Mouse (Mus musculus): Measurements from ENCODE around the gene Mta1. TPM values are rescaled to one million over a fixed set of nuclear protein-coding genes. Genes with fewer than 3 reads are reported as not detected.

Mta1 gene
- polyA plus RNA-seq, 1 experiment from 2014 or later = 3.4 TPM

- H3K4me3 ChIP-seq (ENCODE audit: low read depth, low read length) = no peak overlapping the region
- no peak for ATAC-seq (ENCODE audit: low read depth)
- 77% methylated on average over 4 of the region's 4 CpGs for WGBS (ENCODE audit: insufficient replicate concordance)
- H3K9me3 ChIP-seq (replicated peaks; ENCODE audit: control insufficient read depth, low read length) = no peaks in the 10 kb centered on the region
- no peak overlapping the region for H3K9ac ChIP-seq (ENCODE audit: low read depth, low read length)
- peaks cover 2% of the 10 kb centered on the region; the same call in 1 of the 2 replicates for H3K27me3 ChIP-seq (ENCODE audit: control insufficient read depth, insufficient read depth, low read depth, low read length)
- no peak overlapping the region for H3K27ac ChIP-seq (ENCODE audit: low read length)
- peaks cover 30% of the 10 kb centered on the region for H3K36me3 ChIP-seq (ENCODE audit: control insufficient read depth, insufficient read depth)
- H3K4me1 ChIP-seq (ENCODE audit: control insufficient read depth, low read depth, low read length) = peaks cover 3% of the 10 kb centered on the region
- H3K4me2 ChIP-seq (ENCODE audit: low read depth, low read length) = no peak overlapping the region
Observed at GRCm38 (mm10) chr12:113134502-113134901, 36.4 kb downstream of the Mta1 start.

DNA sequence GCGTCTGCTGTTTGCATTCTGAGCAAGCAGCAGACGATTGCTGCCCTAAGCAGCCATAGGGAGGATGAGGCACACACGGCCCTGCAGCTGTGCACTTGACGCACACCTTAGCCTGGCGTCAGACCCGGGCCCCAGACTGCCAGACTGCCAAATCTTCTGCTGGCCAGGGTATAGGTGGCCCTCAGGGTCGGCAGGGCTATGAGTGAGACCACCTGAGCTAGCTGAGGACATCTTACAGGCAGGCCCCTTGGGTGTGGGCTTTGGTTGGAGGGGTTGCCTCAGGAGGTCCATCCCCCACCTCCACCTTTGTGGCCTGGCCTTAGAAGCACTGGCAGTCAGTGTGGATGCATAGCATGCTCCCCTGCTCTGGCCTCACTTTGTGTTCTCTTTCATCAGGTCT is 37.3 kb downstream of the Mta1 start:
- Histone ChIP-seq H3K9ac (ENCODE audit: low read depth, low read length) (no peak overlapping the region), H3K27ac (ENCODE audit: low read length) (no peak overlapping the region), H3K4me3 (ENCODE audit: low read depth, low read length) (no peak overlapping the region), H3K36me3 (ENCODE audit: control insufficient read depth, insufficient read depth) (peaks cover 27% of the 10 kb centered on the region), H3K9me3 (replicated peaks; ENCODE audit: control insufficient read depth, low read length) (no peaks in the 10 kb centered on the region), H3K4me2 (ENCODE audit: low read depth, low read length) (no peak overlapping the region), H3K4me1 (ENCODE audit: control insufficient read depth, low read depth, low read length) (peaks cover 12% of the 10 kb centered on the region), H3K27me3 (ENCODE audit: control insufficient read depth, insufficient read depth, low read depth, low read length) (peaks cover 5% of the 10 kb centered on the region; the same call in 1 of the 2 replicates)
- WGBS (ENCODE audit: insufficient replicate concordance) = 73% methylated on average over 7 of the region's 7 CpGs
- no peak for ATAC-seq (ENCODE audit: low read depth)

- Histone ChIP-seq H3K36me3 (ENCODE audit: control insufficient read depth, insufficient read depth) (peaks cover 23% of the 10 kb centered on the region), H3K27me3 (ENCODE audit: control insufficient read depth, insufficient read depth, low read depth, low read length) (peaks cover 16% of the 10 kb centered on the region), H3K27ac (ENCODE audit: low read length) (no peak overlapping the region), H3K4me2 (ENCODE audit: low read depth, low read length) (no peak overlapping the region), H3K4me3 (ENCODE audit: low read depth, low read length) (no peak overlapping the region), H3K9ac (ENCODE audit: low read depth, low read length) (no peak overlapping the region), H3K9me3 (replicated peaks; ENCODE audit: control insufficient read depth, low read length) (no peaks in the 10 kb centered on the region), H3K4me1 (ENCODE audit: control insufficient read depth, low read depth, low read length) (peaks cover 22% of the 10 kb centered on the region)
- no peak for ATAC-seq (ENCODE audit: low read depth)
- 78% methylated on average over 17 of the region's 17 CpGs for WGBS (ENCODE audit: insufficient replicate concordance)
Observed at GRCm38 (mm10) chr12:113136492-113137020, 38.5 kb downstream of the Mta1 start.

- Histone ChIP-seq H3K36me3 (ENCODE audit: control insufficient read depth, insufficient read depth) (peaks cover 14% of the 10 kb centered on the region), H3K9ac (ENCODE audit: low read depth, low read length) (no peak overlapping the region), H3K27me3 (ENCODE audit: control insufficient read depth, insufficient read depth, low read depth, low read length) (peaks cover 26% of the 10 kb centered on the region), H3K27ac (ENCODE audit: low read length) (no peak overlapping the region), H3K4me1 (ENCODE audit: control insufficient read depth, low read depth, low read length) (peaks cover 23% of the 10 kb centered on the region), H3K4me2 (ENCODE audit: low read depth, low read length) (no peak overlapping the region), H3K9me3 (replicated peaks; ENCODE audit: control insufficient read depth, low read length) (no peaks in the 10 kb centered on the region), H3K4me3 (ENCODE audit: low read depth, low read length) (no peak overlapping the region)
- no peak for ATAC-seq (ENCODE audit: low read depth)
- WGBS (ENCODE audit: insufficient replicate concordance) = 74% methylated on average over 18 of the region's 18 CpGs
Observed at GRCm38 (mm10) chr12:113137260-113138213, 39.5 kb downstream of the Mta1 start.

- Histone ChIP-seq H3K4me3 (ENCODE audit: low read depth, low read length) (no peak overlapping the region), H3K36me3 (ENCODE audit: control insufficient read depth, insufficient read depth) (peaks cover 13% of the 10 kb centered on the region), H3K4me1 (ENCODE audit: control insufficient read depth, low read depth, low read length) (peaks cover 29% of the 10 kb centered on the region), H3K9me3 (replicated peaks; ENCODE audit: control insufficient read depth, low read length) (no peaks in the 10 kb centered on the region), H3K9ac (ENCODE audit: low read depth, low read length) (no peak overlapping the region), H3K27me3 (ENCODE audit: control insufficient read depth, insufficient read depth, low read depth, low read length) (peaks cover 33% of the 10 kb centered on the region), H3K27ac (ENCODE audit: low read length) (no peak overlapping the region), H3K4me2 (ENCODE audit: low read depth, low read length) (no peak overlapping the region)
- no peak for ATAC-seq (ENCODE audit: low read depth)
- WGBS (ENCODE audit: insufficient replicate concordance) = 68% methylated on average over 6 of the region's 6 CpGs
Observed at GRCm38 (mm10) chr12:113138291-113138690, 40.2 kb downstream of the Mta1 start.

DNA sequence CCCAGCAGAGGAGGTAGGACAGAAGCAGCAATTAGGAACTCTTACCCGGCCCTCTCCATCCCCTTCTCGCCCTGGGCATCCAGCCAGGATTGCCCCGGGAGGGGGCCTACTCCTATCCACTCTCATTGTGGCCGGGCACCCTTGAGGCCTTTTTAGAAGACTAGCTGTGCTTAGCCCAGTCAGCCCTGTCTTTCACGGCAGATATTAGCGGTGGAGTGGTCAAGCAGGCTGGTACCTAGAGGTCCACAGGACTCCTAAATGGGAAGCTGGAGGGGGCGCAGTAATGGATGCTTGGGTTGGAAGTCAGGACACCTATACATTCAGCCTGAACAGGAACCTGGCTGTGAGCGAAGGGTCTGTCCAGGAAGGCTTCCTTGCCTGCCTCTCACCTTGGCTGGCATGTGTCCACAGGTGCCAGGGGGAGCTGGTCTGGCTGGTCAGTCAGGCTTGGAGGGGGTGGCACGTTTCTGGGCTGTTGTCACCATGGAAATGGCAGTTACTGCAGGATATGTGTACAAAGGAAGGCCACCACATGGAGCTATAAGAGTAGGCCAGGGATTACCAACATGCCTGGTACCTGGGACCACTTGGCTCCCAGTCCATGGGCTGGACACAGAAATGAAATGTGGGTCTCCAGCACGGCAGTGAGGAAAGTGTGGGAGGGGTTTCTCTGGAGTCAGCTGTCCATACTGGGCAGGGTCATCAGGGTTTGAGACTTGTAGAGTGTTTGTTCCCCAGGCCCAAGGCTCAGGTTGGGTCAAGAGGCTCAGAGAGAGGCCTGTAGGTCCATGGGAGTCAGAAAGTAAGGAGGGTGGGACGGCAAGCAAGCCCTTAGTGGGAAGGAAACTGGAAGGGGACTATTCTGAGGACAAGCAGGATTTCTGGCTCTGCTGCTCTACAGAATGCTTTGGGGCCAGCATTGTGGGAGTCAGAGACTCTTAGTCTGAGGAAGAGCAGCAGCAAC is 41.1 kb downstream of the Mta1 start:
- H3K4me2 ChIP-seq (ENCODE audit: low read depth, low read length) = peak overlapping the region; percentile 96
- no peaks in the 10 kb centered on the region for H3K9me3 ChIP-seq (replicated peaks; ENCODE audit: control insufficient read depth, low read length)
- peak overlapping the region; percentile 73 for H3K4me3 ChIP-seq (ENCODE audit: low read depth, low read length)
- H3K27ac ChIP-seq (ENCODE audit: low read length) = no peak overlapping the region
- peaks cover 29% of the 10 kb centered on the region for H3K4me1 ChIP-seq (ENCODE audit: control insufficient read depth, low read depth, low read length)
- peaks cover 5% of the 10 kb centered on the region for H3K36me3 ChIP-seq (ENCODE audit: control insufficient read depth, insufficient read depth)
- 59% methylated on average over 11 of the region's 11 CpGs for WGBS (ENCODE audit: insufficient replicate concordance)
- no peak for ATAC-seq (ENCODE audit: low read depth)
- peak overlapping the region; percentile 68; the same call in 1 of the 2 replicates for H3K9ac ChIP-seq (ENCODE audit: low read depth, low read length)
- H3K27me3 ChIP-seq (ENCODE audit: control insufficient read depth, insufficient read depth, low read depth, low read length) = peaks cover 39% of the 10 kb centered on the region

DNA sequence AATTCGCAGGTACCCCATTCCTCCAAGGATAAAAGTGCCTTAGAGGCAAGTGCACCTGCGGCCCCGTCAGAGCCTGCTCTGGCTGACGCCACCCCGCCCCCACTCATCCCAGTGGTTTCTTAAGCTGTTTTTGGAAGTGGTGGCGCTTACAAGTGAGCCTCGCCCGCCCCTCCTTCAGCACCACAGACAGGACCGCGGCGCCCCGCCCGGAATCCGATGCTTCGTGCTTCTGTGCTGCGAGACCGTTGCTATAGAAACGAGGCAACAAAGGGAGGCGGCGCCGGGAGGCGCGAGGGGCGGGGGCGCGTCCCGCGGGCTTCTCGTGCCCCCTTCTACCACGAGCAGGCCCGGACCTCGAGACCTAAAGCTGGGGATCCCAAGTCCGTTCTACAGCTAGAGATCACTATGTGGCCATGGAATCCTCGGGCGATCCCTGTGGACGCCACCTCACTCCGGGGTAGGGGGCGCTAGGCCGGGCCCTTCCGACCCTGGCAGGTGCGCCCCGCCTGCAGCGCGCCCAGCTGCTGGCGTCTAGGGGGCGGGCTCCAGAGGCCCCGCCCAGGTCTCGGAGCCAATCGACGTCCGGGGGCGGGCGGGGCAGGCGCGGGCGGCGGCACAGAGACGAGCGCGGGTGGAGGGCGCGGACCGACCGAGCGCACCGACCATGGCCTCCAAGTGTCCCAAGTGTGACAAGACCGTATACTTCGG is 42.0 kb downstream of the Mta1 start, which contains the start of gene Crip2:
Crip2 (plus strand) TSS at position 329 of the 708 bp plus-strand sequence.
- H3K4me1 ChIP-seq (ENCODE audit: control insufficient read depth, low read depth, low read length) = peaks cover 29% of the 10 kb centered on the region
- H3K9me3 ChIP-seq (replicated peaks; ENCODE audit: control insufficient read depth, low read length) = no peaks in the 10 kb centered on the region
- H3K27ac ChIP-seq (ENCODE audit: low read length) = peak within 1 kb of the TSS; percentile 46
- H3K9ac ChIP-seq (ENCODE audit: low read depth, low read length) = peak within 1 kb of the TSS; percentile 68
- peak within 1 kb of the TSS; percentile 73 for H3K4me3 ChIP-seq (ENCODE audit: low read depth, low read length)
- peaks cover 39% of the 10 kb centered on the region for H3K27me3 ChIP-seq (ENCODE audit: control insufficient read depth, insufficient read depth, low read depth, low read length)
- peak; percentile 89 for ATAC-seq (ENCODE audit: low read depth)
- peak within 1 kb of the TSS; percentile 96 for H3K4me2 ChIP-seq (ENCODE audit: low read depth, low read length)
- peaks cover 5% of the 10 kb centered on the region; the same call in 1 of the 2 replicates for H3K36me3 ChIP-seq (ENCODE audit: control insufficient read depth, insufficient read depth)
- under 1% methylated on average over 66 of the region's 68 CpGs for WGBS (ENCODE audit: insufficient replicate concordance)
